Mouse (Mus musculus): Measurements from ENCODE around the gene Nhs. TPM values are rescaled to one million over a fixed set of nuclear protein-coding genes. Genes with fewer than 3 reads are reported as not detected.

The Nhs gene
- polyA plus RNA-seq, 1 experiment = 0.13 TPM

DNA sequence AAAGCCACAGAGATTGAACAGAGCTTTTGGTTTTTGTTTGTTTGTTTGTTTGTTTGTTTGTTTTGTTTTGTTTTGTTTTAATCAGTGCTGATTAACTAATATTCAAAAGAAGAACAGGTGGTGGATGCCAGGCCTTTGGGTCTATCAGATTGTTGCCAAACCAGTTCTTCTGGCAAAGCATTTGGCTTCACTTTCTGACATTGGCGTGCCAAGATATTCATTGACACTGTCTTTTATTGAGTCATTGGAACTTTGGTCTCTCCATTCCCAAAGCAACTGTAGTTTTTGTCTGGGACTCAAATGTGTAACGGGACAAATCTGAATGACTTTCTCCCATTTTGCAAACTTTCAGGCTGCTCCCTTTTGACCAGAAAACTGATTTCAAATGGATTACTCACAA lies 109.9 kb downstream of the Nhs start:
- H3K79me2 ChIP-seq (ENCODE audit: control insufficient read depth, insufficient read depth) = no peaks in the 10 kb centered on the region
- TF ChIP-seq FOSL1 (IDR thresholded peaks at IDR 0.05; ENCODE audit: insufficient read depth, low read length, poor library complexity, severe bottlenecking) = no peak
- no peak for TF ChIP-seq MYOD1 (IDR thresholded peaks at IDR 0.05; ENCODE audit: control insufficient read depth, insufficient read length, low read depth)
- TF ChIP-seq MAX (IDR thresholded peaks at IDR 0.05) = no peak
- TF ChIP-seq USF1 (IDR thresholded peaks at IDR 0.05; ENCODE audit: low read depth) = no peak
- TF ChIP-seq CEBPB (IDR thresholded peaks at IDR 0.05; ENCODE audit: low read depth) = no peak
- TF ChIP-seq CTCF (IDR thresholded peaks at IDR 0.05; ENCODE audit: control insufficient read depth, insufficient read depth, insufficient read length) = no peak
- no peak for TF ChIP-seq MYOG (IDR thresholded peaks at IDR 0.05; ENCODE audit: control insufficient read depth, extremely low read depth, insufficient read length)
- no peaks in the 10 kb centered on the region for H3K79me3 ChIP-seq (ENCODE audit: low read depth)
- H3K4me3 ChIP-seq (ENCODE audit: insufficient read depth, poor library complexity, severe bottlenecking) = no peak overlapping the region
- H3K27me3 ChIP-seq (ENCODE audit: control insufficient read depth, insufficient read depth, insufficient read length) = no peaks in the 10 kb centered on the region
- H3ac ChIP-seq (ENCODE audit: control insufficient read depth, insufficient read length, low read depth) = no peak overlapping the region
- no peaks in the 10 kb centered on the region for H3K36me3 ChIP-seq (ENCODE audit: control insufficient read depth, insufficient read depth)

DNA sequence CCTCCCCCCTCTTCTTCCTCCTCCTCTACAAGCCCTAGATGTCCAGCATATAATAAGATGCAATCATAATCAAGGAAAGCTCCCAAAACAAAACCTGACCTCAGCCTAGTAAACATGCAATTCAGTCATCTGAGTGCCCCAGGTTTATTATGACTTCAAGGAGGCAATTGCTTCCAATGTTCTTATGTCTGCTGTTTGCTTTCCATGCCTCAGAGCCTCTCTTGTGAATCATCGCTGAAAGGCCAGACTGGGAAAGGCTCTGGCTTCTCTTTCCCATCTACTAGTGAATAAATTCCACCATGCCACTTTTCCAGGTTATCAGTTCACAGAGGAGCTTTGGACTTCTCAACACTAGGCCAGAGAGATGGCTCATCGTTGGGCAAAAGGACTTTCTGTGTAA lies 114.0 kb downstream of the Nhs start:
- TF ChIP-seq CEBPB (IDR thresholded peaks at IDR 0.05; ENCODE audit: low read depth) = no peak
- TF ChIP-seq MYOD1 (IDR thresholded peaks at IDR 0.05; ENCODE audit: control insufficient read depth, insufficient read length, low read depth) = no peak
- no peak for TF ChIP-seq MYOG (IDR thresholded peaks at IDR 0.05; ENCODE audit: control insufficient read depth, extremely low read depth, insufficient read length)
- TF ChIP-seq MAX (IDR thresholded peaks at IDR 0.05) = no peak
- no peak for TF ChIP-seq FOSL1 (IDR thresholded peaks at IDR 0.05; ENCODE audit: insufficient read depth, low read length, poor library complexity, severe bottlenecking)
- TF ChIP-seq USF1 (IDR thresholded peaks at IDR 0.05; ENCODE audit: low read depth) = no peak
- TF ChIP-seq CTCF (IDR thresholded peaks at IDR 0.05; ENCODE audit: control insufficient read depth, insufficient read depth, insufficient read length) = no peak
- Histone ChIP-seq H3K27me3 (ENCODE audit: control insufficient read depth, insufficient read depth, insufficient read length) (no peaks in the 10 kb centered on the region), H3ac (ENCODE audit: control insufficient read depth, insufficient read length, low read depth) (no peak overlapping the region), H3K36me3 (ENCODE audit: control insufficient read depth, insufficient read depth) (no peaks in the 10 kb centered on the region), H3K79me2 (ENCODE audit: control insufficient read depth, insufficient read depth) (no peaks in the 10 kb centered on the region), H3K79me3 (ENCODE audit: low read depth) (no peaks in the 10 kb centered on the region), H3K4me3 (ENCODE audit: insufficient read depth, poor library complexity, severe bottlenecking) (no peak overlapping the region)

DNA sequence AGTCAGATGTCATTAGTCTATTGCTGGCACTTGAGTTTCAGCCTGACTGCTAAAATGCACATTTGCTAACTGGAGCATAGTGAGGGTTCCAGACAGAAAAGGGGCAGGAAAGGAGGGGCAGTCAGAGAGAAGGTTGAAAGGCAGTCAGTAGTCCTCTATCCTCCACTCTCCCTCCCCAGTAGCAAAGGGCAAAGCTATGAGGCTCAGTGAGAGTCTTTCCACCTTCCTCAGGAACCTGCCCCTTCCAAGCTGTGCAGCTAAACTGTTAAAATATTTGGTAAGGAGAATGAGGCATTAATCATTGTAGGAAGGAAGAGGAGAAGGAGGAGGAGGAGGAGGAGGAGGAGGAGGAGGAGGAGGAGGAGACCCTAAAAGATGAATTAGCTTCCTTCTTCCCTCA lies 115.4 kb downstream of the Nhs start:
- no peaks in the 10 kb centered on the region for H3K79me3 ChIP-seq (ENCODE audit: low read depth)
- H3K36me3 ChIP-seq (ENCODE audit: control insufficient read depth, insufficient read depth) = no peaks in the 10 kb centered on the region
- no peaks in the 10 kb centered on the region for H3K27me3 ChIP-seq (ENCODE audit: control insufficient read depth, insufficient read depth, insufficient read length)
- H3K79me2 ChIP-seq (ENCODE audit: control insufficient read depth, insufficient read depth) = no peaks in the 10 kb centered on the region
- H3ac ChIP-seq (ENCODE audit: control insufficient read depth, insufficient read length, low read depth) = no peak overlapping the region
- no peak overlapping the region for H3K4me3 ChIP-seq (ENCODE audit: insufficient read depth, poor library complexity, severe bottlenecking)
- TF ChIP-seq MYOG (IDR thresholded peaks at IDR 0.05; ENCODE audit: control insufficient read depth, extremely low read depth, insufficient read length) = no peak
- no peak for TF ChIP-seq CTCF (IDR thresholded peaks at IDR 0.05; ENCODE audit: control insufficient read depth, insufficient read depth, insufficient read length)
- TF ChIP-seq USF1 (IDR thresholded peaks at IDR 0.05; ENCODE audit: low read depth) = no peak
- TF ChIP-seq MAX (IDR thresholded peaks at IDR 0.05) = no peak
- TF ChIP-seq FOSL1 (IDR thresholded peaks at IDR 0.05; ENCODE audit: insufficient read depth, low read length, poor library complexity, severe bottlenecking) = no peak
- TF ChIP-seq CEBPB (IDR thresholded peaks at IDR 0.05; ENCODE audit: low read depth) = no peak
- no peak for TF ChIP-seq MYOD1 (IDR thresholded peaks at IDR 0.05; ENCODE audit: control insufficient read depth, insufficient read length, low read depth)

DNA sequence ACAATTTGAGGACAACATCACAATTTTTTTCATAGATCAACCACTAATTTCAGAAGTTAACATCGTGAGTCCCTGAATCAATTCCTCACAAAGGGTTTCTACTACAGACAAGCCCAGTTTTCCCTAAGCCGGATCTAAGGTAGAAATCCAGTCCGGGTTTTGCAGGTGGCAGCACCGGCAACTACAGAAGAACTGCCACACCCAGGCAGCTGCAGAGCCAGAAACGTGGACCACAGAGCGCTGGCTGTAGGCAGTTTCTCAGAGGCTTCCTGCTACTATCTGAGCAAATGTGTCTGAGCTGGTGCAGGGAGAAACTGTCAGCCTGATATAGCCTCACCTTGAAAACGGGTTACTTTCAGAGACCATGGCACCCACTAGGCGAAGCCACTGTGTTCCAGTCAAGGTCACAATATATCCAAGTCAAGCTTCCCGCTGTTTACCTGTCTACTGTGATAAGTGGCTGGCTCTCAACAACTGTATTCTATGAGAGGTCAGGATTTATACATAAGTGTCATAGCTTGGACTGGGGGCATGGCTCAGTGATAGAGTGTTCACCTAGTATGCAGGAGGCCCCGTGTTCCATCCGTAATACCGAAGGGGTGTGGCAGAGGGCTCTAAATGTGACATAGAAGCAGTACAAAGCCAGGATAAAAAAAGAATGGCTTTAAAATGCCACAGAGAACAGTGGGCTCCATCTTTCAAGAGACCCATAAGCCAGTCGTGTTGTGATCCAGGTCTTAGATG lies 134.1 kb downstream of the Nhs start:
- Histone ChIP-seq H3K36me3 (ENCODE audit: control insufficient read depth, insufficient read depth) (no peaks in the 10 kb centered on the region), H3K27me3 (ENCODE audit: control insufficient read depth, insufficient read depth, insufficient read length) (no peaks in the 10 kb centered on the region), H3ac (ENCODE audit: control insufficient read depth, insufficient read length, low read depth) (no peak overlapping the region), H3K79me3 (ENCODE audit: low read depth) (no peaks in the 10 kb centered on the region), H3K79me2 (ENCODE audit: control insufficient read depth, insufficient read depth) (no peaks in the 10 kb centered on the region), H3K4me3 (ENCODE audit: insufficient read depth, poor library complexity, severe bottlenecking) (no peak overlapping the region)
- TF ChIP-seq CEBPB (IDR thresholded peaks at IDR 0.05; ENCODE audit: low read depth) (no peak), CTCF (IDR thresholded peaks at IDR 0.05; ENCODE audit: control insufficient read depth, insufficient read depth, insufficient read length) (no peak), MYOG (IDR thresholded peaks at IDR 0.05; ENCODE audit: control insufficient read depth, extremely low read depth, insufficient read length) (no peak), FOSL1 (IDR thresholded peaks at IDR 0.05; ENCODE audit: insufficient read depth, low read length, poor library complexity, severe bottlenecking) (no peak), MAX (IDR thresholded peaks at IDR 0.05) (no peak), USF1 (IDR thresholded peaks at IDR 0.05; ENCODE audit: low read depth) (no peak), MYOD1 (IDR thresholded peaks at IDR 0.05; ENCODE audit: control insufficient read depth, insufficient read length, low read depth) (no peak)

DNA sequence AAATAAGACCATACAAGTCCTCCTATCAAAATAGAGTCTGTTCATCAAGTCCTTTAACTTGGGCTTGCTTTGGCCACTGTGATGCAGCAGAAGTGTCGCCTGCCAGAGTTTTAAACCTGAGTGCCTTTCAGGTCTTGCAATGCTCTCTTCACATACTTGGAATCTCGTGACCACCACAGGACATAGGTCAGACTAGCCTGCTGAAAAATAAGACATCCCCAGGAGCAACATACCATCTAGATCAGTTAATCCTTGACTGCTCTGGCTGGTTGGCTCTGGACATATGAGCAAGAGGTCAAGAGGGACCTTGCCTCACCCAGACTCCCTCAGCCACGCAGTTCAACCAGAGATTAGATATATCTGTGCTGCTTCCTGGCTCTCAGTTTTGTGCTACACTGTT lies 137.8 kb downstream of the Nhs start:
- no peaks in the 10 kb centered on the region for H3K79me2 ChIP-seq (ENCODE audit: control insufficient read depth, insufficient read depth)
- TF ChIP-seq USF1 (IDR thresholded peaks at IDR 0.05; ENCODE audit: low read depth) = no peak
- TF ChIP-seq CTCF (IDR thresholded peaks at IDR 0.05; ENCODE audit: control insufficient read depth, insufficient read depth, insufficient read length) = no peak
- no peak for TF ChIP-seq MYOD1 (IDR thresholded peaks at IDR 0.05; ENCODE audit: control insufficient read depth, insufficient read length, low read depth)
- TF ChIP-seq CEBPB (IDR thresholded peaks at IDR 0.05; ENCODE audit: low read depth) = no peak
- TF ChIP-seq MYOG (IDR thresholded peaks at IDR 0.05; ENCODE audit: control insufficient read depth, extremely low read depth, insufficient read length) = no peak
- TF ChIP-seq FOSL1 (IDR thresholded peaks at IDR 0.05; ENCODE audit: insufficient read depth, low read length, poor library complexity, severe bottlenecking) = no peak
- no peak for TF ChIP-seq MAX (IDR thresholded peaks at IDR 0.05)
- H3K4me3 ChIP-seq (ENCODE audit: insufficient read depth, poor library complexity, severe bottlenecking) = no peak overlapping the region
- H3K79me3 ChIP-seq (ENCODE audit: low read depth) = no peaks in the 10 kb centered on the region
- no peaks in the 10 kb centered on the region for H3K27me3 ChIP-seq (ENCODE audit: control insufficient read depth, insufficient read depth, insufficient read length)
- H3ac ChIP-seq (ENCODE audit: control insufficient read depth, insufficient read length, low read depth) = no peak overlapping the region
- no peaks in the 10 kb centered on the region for H3K36me3 ChIP-seq (ENCODE audit: control insufficient read depth, insufficient read depth)
